Mouse (Mus musculus) embryonic stem cell, embryonic (primary cell): ENCODE measurements around the gene Cd209a.
"Not testable (repeated sequence)": the region's sequence is repeated elsewhere in the genome, so short reads cannot be mapped to it uniquely, and the experiment has no call there.

Experiments
- CTCF ChIA-PET, 4 experiments: fragments of 300-600 bp in 2 of 4; fragments of 350-600 bp in 2 of 4; sonication (Branson Sonifier 250); formaldehyde crosslinking; loops; one replicate each; lab custom pipeline; 2022; ENCODE audit warnings: inconsistent platforms in 2 of 4; lab: Charles Lee
- POLR2A ChIA-PET, 4 experiments: fragments of 300-600 bp in 2 of 4; fragments of 350-600 bp in 2 of 4; sonication (Branson Sonifier 250); formaldehyde crosslinking; loops; one replicate each; lab custom pipeline; 2022; ENCODE audit warnings: antibody characterized with exemption in 4 of 4, inconsistent platforms in 1 of 4; lab: Charles Lee

Cd209a gene

DNA sequence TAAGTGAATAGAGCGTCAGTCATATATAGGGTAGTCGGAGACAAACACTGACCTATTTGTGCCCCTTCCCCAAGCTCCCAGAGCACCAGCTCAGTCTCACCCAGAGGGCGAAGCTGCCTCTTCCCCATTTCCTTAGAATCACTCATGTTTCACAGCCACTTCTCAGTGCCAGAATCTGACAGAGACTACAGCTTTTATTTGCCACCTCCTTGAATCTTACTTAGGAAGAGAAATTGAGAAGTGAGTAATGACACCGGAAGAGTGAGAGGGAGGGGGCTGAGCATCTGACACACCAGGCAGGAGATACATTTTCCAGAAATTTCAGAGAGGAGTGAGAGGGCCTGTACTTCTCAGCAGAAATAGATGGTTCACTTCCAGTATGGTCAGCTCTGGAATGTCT lies at the start of gene Cd209a:
Gene Cd209a, minus strand, starts transcription at position 224 of the 400 bp plus-strand sequence.
- ChIA-PET POLR2A (no interaction called here), CTCF (no interaction called here)

DNA sequence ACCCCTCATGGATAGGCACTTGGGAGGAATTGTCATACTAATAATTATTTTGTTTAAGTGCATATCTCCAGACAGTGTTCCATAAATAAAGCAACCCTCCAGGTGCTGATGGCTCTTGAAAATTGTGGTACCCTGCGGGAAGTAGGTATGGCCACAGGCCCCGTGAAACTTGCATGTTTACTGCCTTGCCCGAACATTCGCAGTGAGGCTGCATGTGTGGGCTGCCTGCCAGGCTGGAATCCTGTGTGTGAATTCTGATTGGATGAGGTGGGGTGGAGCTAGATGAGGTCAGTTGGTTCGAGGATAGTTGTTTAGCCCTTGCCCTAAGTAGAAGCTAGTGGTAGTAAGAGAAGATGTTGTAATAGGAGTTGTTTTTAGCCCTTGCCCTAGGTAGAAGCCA lies 19.9 kb upstream of the Cd209a start:
- POLR2A ChIA-PET, CTCF ChIA-PET: not testable (repeated sequence)

- POLR2A ChIA-PET: no interaction called here
- CTCF ChIA-PET: no interaction called here
Measured at GRCm38 (mm10) chr8:3754261-3754850, 5.6 kb upstream of the Cd209a start.

DNA sequence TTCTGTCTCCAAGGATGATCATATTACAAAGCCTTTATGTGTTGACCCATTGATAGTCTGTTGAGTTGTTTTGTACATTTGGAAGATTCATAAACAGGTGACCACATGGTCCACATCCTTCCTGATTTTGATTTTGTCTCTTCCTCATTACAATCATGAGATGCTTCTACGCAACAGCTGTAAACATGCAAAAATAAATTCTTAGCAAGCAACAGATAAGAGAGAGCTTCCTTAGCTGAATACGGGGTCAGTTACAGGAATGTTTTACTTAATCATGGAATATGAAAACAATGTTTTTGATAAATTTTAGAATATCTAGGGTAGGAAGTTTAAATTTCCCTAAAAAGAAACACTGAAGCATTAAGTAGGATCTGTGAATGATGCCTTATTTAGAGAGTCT lies 11.8 kb downstream of the Cd209a start:
- POLR2A ChIA-PET: no interaction called here
- CTCF ChIA-PET: interaction anchor here in 1 of 4 experiments (0.8 kb wide), 1 partner anchor 19 kb away, joined by 4 read pairs; no protein-coding TSS in a partner anchor

DNA sequence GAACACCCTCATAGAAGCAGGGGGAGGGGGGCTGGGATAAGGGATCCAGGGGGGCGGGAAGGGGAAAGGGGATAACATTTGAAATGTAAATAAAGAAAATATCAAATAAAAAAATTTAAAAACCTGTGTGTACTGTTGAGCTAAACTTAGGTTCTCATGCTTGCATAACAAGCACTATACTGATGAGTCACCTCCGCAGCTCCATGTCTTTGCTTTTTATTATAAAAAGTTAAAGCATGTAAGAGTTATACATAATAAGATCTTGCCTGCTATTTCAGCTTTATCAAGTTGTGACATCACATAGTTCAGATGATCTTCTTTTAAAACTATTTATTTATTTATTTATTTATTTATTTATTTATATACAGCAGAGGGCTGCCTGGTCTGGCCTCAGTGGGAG lies 13.2 kb downstream of the Cd209a start:
- ChIA-PET CTCF (interaction anchor here in 1 of 4 experiments (0.7 kb wide), 1 partner anchor 17 kb away, joined by 4 read pairs; no protein-coding TSS in a partner anchor), POLR2A (interaction anchor here in 1 of 4 experiments (1.2 kb wide), 1 partner anchor 10 kb away, joined by 4 read pairs; no protein-coding TSS in a partner anchor)

DNA sequence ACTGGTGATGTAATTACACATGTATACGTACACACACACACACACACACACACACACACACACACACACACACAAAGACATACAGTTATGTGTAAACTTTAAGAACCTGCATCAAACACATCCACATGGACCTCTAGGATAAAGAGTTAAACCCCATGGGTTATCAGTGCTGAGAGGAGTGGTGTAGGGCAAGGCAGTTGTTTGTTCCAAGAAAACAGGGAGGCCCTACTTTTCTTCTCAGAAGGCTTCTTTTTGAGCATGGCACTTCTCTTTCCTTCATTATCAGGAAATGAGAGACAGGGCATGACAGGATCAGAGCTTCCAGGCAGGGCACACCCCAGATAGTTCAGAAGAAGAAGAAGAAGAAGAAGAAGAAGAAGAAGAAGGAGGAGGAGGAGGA lies 14.7 kb downstream of the Cd209a start:
- ChIA-PET POLR2A (interaction anchor here in 1 of 4 experiments (0.6 kb wide), 1 partner anchor 13 kb away, joined by 3 read pairs; the partner anchor contains the start of gene Clec4g), CTCF (interaction anchor here in 1 of 4 experiments (1.2 kb wide), 1 partner anchor 15 kb away, joined by 3 read pairs; no protein-coding TSS in a partner anchor)

DNA sequence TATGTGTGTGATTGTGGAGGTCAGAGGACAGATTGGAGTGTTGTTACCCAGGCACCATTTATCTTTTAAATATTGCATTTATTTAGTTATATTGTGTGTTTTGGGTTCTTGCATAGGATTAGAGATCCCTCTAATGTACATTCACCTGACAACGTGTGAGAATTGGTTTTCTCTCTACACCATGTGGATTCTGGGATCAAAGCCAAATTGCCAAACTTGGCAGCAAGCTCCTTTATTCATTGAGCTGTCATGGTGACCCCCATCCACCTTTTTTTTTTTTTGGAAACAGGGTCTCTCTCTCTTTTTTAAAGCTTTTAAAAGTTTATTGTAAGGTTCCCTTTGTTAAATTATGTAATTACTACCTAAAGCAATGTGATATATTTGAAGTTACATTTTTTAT lies 27.7 kb downstream of the Cd209a start:
- POLR2A ChIA-PET: interaction anchor here in 1 of 4 experiments (0.6 kb wide), 1 partner anchor 13 kb away, joined by 3 read pairs; no protein-coding TSS in a partner anchor
- CTCF ChIA-PET: no interaction called here

- ChIA-PET CTCF (no interaction called here), POLR2A (interaction anchor here in 1 of 4 experiments (0.6 kb wide), 1 partner anchor 13 kb away, joined by 3 read pairs; no protein-coding TSS in a partner anchor)
Measured at GRCm38 (mm10) chr8:3720551-3720950, 28.2 kb downstream of the Cd209a start, which contains the start of gene Clec4g. Gene Clec4g, minus strand, starts transcription at chr8:3720651.

- ChIA-PET POLR2A (interaction anchor here in 2 of 4 experiments (1.1 to 1.6 kb wide), 3 partner anchors 9 to 238 kb away, joined by 3 to 5 read pairs (median 3); no protein-coding TSS in a partner anchor), CTCF (interaction anchor here (0.5 to 2.0 kb wide), 49 partner anchors 9 to 654 kb away, joined by 3 to 39 read pairs (median 4); partner anchors contain the start of genes Evi5l (in 2 of the 4), Fcor (in 2 of the 4), Trappc5 (in 2 of the 4) and Ctxn1 (in 1 of the 4))
Measured at GRCm38 (mm10) chr8:3718559-3718958, 30.2 kb downstream of the Cd209a start.

- POLR2A ChIA-PET: interaction anchor here in 2 of 4 experiments (1.4 to 1.6 kb wide), 2 partner anchors 238 to 239 kb away, joined by 3 to 5 read pairs; no protein-coding TSS in a partner anchor
- CTCF ChIA-PET: interaction anchor here in 2 of 4 experiments (0.6 to 2.0 kb wide), 5 partner anchors 10 to 867 kb away, joined by 3 to 39 read pairs (median 6); no protein-coding TSS in a partner anchor
Measured at GRCm38 (mm10) chr8:3717321-3717954, 31.3 kb downstream of the Cd209a start.

GRCm38 (mm10) chr8:3711646-3712045 lies 37.1 kb downstream of the Cd209a start:
- POLR2A ChIA-PET: no interaction called here
- CTCF ChIA-PET: no interaction called here

GRCm38 (mm10) chr8:3710312-3710711 lies 38.5 kb downstream of the Cd209a start:
- ChIA-PET POLR2A (no interaction called here), CTCF (interaction anchor here in 3 of 4 experiments (0.7 to 1.7 kb wide), 3 partner anchors 8 to 246 kb away, joined by 5 to 6 read pairs (median 5); no protein-coding TSS in a partner anchor)

DNA sequence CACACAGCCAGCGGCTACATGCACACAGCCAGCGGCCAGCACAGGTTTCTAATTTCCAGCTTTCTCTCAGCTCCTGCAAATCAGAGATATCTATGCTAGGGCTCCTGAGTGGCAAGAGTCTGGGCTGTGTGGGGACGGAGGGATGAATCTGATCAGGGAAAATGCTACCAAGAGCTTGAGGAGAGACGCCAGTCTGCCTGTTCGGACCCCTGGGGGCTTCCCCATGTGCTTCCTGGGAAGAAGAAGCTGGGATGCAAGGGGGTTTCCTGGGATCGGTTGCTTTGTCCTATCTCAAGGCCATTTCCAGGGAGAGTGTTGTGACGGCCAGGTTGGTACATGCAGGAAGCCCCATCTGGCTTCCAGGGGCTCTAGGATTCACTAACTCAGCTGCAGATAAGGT lies 41.2 kb downstream of the Cd209a start:
- ChIA-PET POLR2A (no interaction called here), CTCF (interaction anchor here in 1 of 4 experiments (2.0 kb wide), 1 partner anchor 11 kb away, joined by 6 read pairs; no protein-coding TSS in a partner anchor)

GRCm38 (mm10) chr8:3705711-3706110 lies 43.1 kb downstream of the Cd209a start:
- CTCF ChIA-PET: interaction anchor here in 2 of 4 experiments (0.7 to 1.5 kb wide), 2 partner anchors 13 to 288 kb away, joined by 3 to 11 read pairs; no protein-coding TSS in a partner anchor
- POLR2A ChIA-PET: no interaction called here

- POLR2A ChIA-PET: no interaction called here
Measured at GRCm38 (mm10) chr8:3701491-3701890, 47.3 kb downstream of the Cd209a start.

GRCm38 (mm10) chr8:3694121-3694520 lies 54.7 kb downstream of the Cd209a start, which contains the start of gene Fcer2a:
Gene Fcer2a, minus strand, starts transcription at chr8:3694175.
- POLR2A ChIA-PET: no interaction called here
- CTCF ChIA-PET: interaction anchor here in 1 of 4 experiments (0.6 kb wide), 1 partner anchor 262 kb away, joined by 3 read pairs; no protein-coding TSS in a partner anchor

More at GRCm38 (mm10) chr8:3701491-3701890, 47.3 kb downstream of the Cd209a start:
- CTCF ChIA-PET: no interaction called here
